Mouse (Mus musculus) brain, embryonic 14.5 days (tissue): ENCODE data around the gene Slc25a20. TPM values are rescaled to one million over a fixed set of nuclear protein-coding genes. Genes with fewer than 3 reads are reported as not detected.

Experiments used
- DNase-seq: peaks from one replicate; pipeline ENCODE4 v3.0.0-alpha.2; 2011; ENCODE audit warnings: low read depth
- CTCF ChIP-seq: fragments of 200-500 bp; IDR thresholded peaks from 2 replicates; pipeline ENCODE4 v1.5.1; 2012; ENCODE audit warnings: inconsistent platforms, mild to moderate bottlenecking, moderate library complexity, borderline replicate concordance; ENCODE audit not compliant: insufficient read depth, insufficient read length; ENCODE audit errors: extremely low read depth
- POLR2A ChIP-seq: fragments of 200-500 bp; IDR thresholded peaks from 2 replicates; pipeline ENCODE4 v1.6.1; 2012; ENCODE audit warnings: mild to moderate bottlenecking, inconsistent platforms, borderline replicate concordance; ENCODE audit not compliant: poor library complexity, insufficient read depth, insufficient read length, severe bottlenecking; ENCODE audit errors: extremely low read depth
- polyA plus RNA-seq: library from polyadenylated mRNA; depleted of rRNA; stranded (reverse); fragments of >200 nt; gene quantifications from 2 replicates; pipeline ENCODE4 v1.2.3, GENCODE M21; 2012; rRNA removed

The Slc25a20 gene
- polyA plus RNA-seq, 1 experiment = 22.6 TPM

DNA sequence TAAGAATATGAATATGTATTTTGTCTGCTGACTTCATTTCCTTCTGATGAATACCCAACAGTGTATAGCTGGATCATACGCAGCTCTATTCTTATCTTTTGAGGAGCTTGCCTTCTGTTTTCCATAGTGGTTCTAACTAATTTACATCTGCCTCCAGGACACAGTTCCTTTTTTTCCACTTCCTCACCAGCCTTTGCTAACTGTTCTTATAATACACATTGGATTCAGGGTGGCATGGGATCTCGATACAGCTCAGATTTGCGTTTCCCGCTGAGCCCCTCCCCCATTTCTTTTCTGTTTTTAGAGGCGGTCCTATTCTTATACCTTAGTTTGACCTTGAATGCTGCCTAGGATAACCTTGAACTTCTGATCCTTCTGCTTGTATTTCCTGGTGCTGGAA lies 64.2 kb downstream of the Slc25a20 start:
- no peak for DNase-seq
- TF ChIP-seq CTCF (no peak), POLR2A (no peak)

DNA sequence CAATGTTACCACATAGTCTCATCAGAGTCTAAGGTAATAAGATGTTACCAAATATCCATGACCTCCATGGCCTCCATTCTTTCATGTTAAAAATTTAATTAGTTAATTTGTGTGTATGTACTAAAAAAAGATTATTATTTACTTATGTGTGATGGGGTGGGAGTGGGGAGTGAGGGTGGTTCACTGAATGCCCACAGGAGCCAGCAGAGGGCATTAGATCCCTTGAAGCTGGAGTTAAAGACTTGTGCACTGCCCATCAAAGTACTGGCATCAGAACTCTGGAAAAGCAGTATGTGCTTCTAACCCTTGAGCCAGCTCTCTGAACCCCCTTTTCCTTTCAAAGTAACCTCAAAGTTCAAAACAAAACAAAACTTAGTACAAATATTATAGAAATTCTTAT lies 67.2 kb downstream of the Slc25a20 start:
- peak; percentile 11 for DNase-seq
- TF ChIP-seq CTCF (peak; percentile 34; the same call in 1 of the 2 replicates), POLR2A (no peak)

DNA sequence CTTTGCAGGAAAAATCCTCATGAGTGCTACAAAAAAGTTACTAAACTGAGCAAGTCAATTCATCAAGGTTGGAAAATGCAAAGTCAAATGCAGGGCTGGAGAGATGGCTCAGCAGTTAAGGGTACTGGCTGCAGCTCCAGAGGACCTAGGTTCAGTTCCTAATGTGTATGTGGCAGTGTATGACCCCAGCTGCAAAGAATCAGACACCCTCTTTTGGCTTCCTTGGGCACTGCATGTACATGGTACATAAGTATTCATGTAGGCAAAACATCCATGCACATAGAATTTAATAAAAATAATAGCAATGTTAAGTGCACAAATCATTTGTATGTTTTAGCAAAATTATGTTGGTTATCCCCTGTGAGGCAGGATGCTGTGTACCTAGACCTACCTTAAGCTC lies 70.6 kb downstream of the Slc25a20 start:
- TF ChIP-seq POLR2A (no peak), CTCF (no peak)

More for the DNA sequence above, 70.6 kb downstream of the Slc25a20 start:
- DNase-seq = peak; percentile 11

Other genes starting within 250 kb of the Slc25a20 start
- 1.4 and 1.5 TPM in 2 replicates for gene Ccdc36, start 233.6 kb upstream of the Slc25a20 start, polyA plus RNA-seq
- gene BC048562, start 225.6 kb upstream of the Slc25a20 start, polyA plus RNA-seq = not detected in 2 replicates
- gene Ccdc71, start 201.6 kb upstream of the Slc25a20 start, polyA plus RNA-seq = 37.6 and 38.8 TPM in 2 replicates
- gene Klhdc8b, start 200.5 kb upstream of the Slc25a20 start, polyA plus RNA-seq = 84.2 and 100 TPM in 2 replicates
- 42.9 and 49.3 TPM in 2 replicates for gene Lamb2, start 182.4 kb upstream of the Slc25a20 start, polyA plus RNA-seq
- 184 and 208 TPM in 2 replicates for gene Usp19, start 171.5 kb upstream of the Slc25a20 start, polyA plus RNA-seq
- gene Qars, start 154.4 kb upstream of the Slc25a20 start, polyA plus RNA-seq = 181 and 184 TPM in 2 replicates
- 166 and 169 TPM in 2 replicates for gene Qrich1, start 145.3 kb upstream of the Slc25a20 start, polyA plus RNA-seq
- gene Impdh2, start 101.8 kb upstream of the Slc25a20 start, polyA plus RNA-seq = 127 and 171 TPM in 2 replicates
- 47.8 and 67.8 TPM in 2 replicates for gene Ndufaf3, start 94.7 kb upstream of the Slc25a20 start, polyA plus RNA-seq
- 190 and 347 TPM in 2 replicates for gene Dalrd3, start 92.2 kb upstream of the Slc25a20 start, polyA plus RNA-seq
- gene Wdr6, start 83.3 kb upstream of the Slc25a20 start, polyA plus RNA-seq = 329 and 375 TPM in 2 replicates
- 28.4 and 31.6 TPM in 2 replicates for gene P4htm, start 64.4 kb upstream of the Slc25a20 start, polyA plus RNA-seq
- 47.9 and 49.0 TPM in 2 replicates for gene Arih2, start 12.7 kb upstream of the Slc25a20 start, polyA plus RNA-seq
- gene Prkar2a, start 27.2 kb downstream of the Slc25a20 start, polyA plus RNA-seq = 33.8 and 52.8 TPM in 2 replicates
- 352 and 472 TPM in 2 replicates for gene Ip6k2, start 121.7 kb downstream of the Slc25a20 start, polyA plus RNA-seq
- 34.3 and 38.5 TPM in 2 replicates for gene Nckipsd, start 146.3 kb downstream of the Slc25a20 start, polyA plus RNA-seq
- 110 and 130 TPM in 2 replicates for gene Celsr3, start 164.2 kb downstream of the Slc25a20 start, polyA plus RNA-seq
- gene Slc26a6, start 191.2 kb downstream of the Slc25a20 start, polyA plus RNA-seq = 22.4 and 23.1 TPM in 2 replicates